Mouse (Mus musculus): ENCODE data around the gene Tbc1d10c. TPM values are rescaled to one million over a fixed set of nuclear protein-coding genes. Genes with fewer than 3 reads are reported as not detected.
A peak's percentile ranks its signal among the peaks of the same experiment; 100 is the strongest.

Tbc1d10c gene
- polyA plus RNA-seq, 1 experiment from 2014 or later: 0.43 TPM

GRCm38 (mm10) chr19:4184976-4185975 is 5.8 kb downstream of the Tbc1d10c start:
- Histone ChIP-seq H3K9ac (no peak overlapping the region), H3K27me3 (ENCODE audit: control insufficient read depth, insufficient read depth, low read length) (no peaks in the 10 kb centered on the region), H3K4me3 (replicated peaks; ENCODE audit: low read length) (no peak overlapping the region), H3K9me3 (ENCODE audit: control insufficient read depth, low read length) (no peaks in the 10 kb centered on the region), H3K36me3 (replicated peaks; ENCODE audit: control insufficient read depth, insufficient read depth) (no peaks in the 10 kb centered on the region), H3K4me2 (replicated peaks) (no peak overlapping the region), H3K4me1 (replicated peaks; ENCODE audit: control insufficient read depth, insufficient read depth, low read length) (peaks cover 7% of the 10 kb centered on the region; the same call in 1 of the 2 replicates), H3K27ac (peak overlapping the region; percentile 26; the same call in 1 of the 2 replicates)
- ATAC-seq (ENCODE audit: low FRiP score) (no peak), DNase-seq (ENCODE audit: low spot score) (no peak)
- WGBS: 60% methylated on average over 15 of the region's 15 CpGs

GRCm38 (mm10) chr19:4183689-4184088 is 7.4 kb downstream of the Tbc1d10c start:
- H3K9ac ChIP-seq: no peak overlapping the region
- peaks cover 7% of the 10 kb centered on the region; the same call in 1 of the 2 replicates for H3K4me1 ChIP-seq (replicated peaks; ENCODE audit: control insufficient read depth, insufficient read depth, low read length)
- WGBS: 55% methylated on average over 2 of the region's 2 CpGs
- H3K27ac ChIP-seq: no peak overlapping the region
- DNase-seq (ENCODE audit: low spot score): no peak
- H3K27me3 ChIP-seq (ENCODE audit: control insufficient read depth, insufficient read depth, low read length): no peaks in the 10 kb centered on the region
- no peaks in the 10 kb centered on the region for H3K9me3 ChIP-seq (ENCODE audit: control insufficient read depth, low read length)
- H3K4me3 ChIP-seq (replicated peaks; ENCODE audit: low read length): no peak overlapping the region
- H3K4me2 ChIP-seq (replicated peaks): no peak overlapping the region
- H3K36me3 ChIP-seq (replicated peaks; ENCODE audit: control insufficient read depth, insufficient read depth): no peaks in the 10 kb centered on the region
- no peak for ATAC-seq (ENCODE audit: low FRiP score)

GRCm38 (mm10) chr19:4181892-4182291 is 9.2 kb downstream of the Tbc1d10c start:
- Histone ChIP-seq H3K4me1 (replicated peaks; ENCODE audit: control insufficient read depth, insufficient read depth, low read length) (peaks cover 7% of the 10 kb centered on the region; the same call in 1 of the 2 replicates), H3K4me3 (replicated peaks; ENCODE audit: low read length) (no peak overlapping the region), H3K27me3 (ENCODE audit: control insufficient read depth, insufficient read depth, low read length) (no peaks in the 10 kb centered on the region), H3K36me3 (replicated peaks; ENCODE audit: control insufficient read depth, insufficient read depth) (no peaks in the 10 kb centered on the region), H3K9me3 (ENCODE audit: control insufficient read depth, low read length) (no peaks in the 10 kb centered on the region), H3K27ac (no peak overlapping the region), H3K9ac (no peak overlapping the region), H3K4me2 (replicated peaks) (no peak overlapping the region)
- ATAC-seq (ENCODE audit: low FRiP score) (0 out of 2 replicates have a peak, but pooled peaks have one; percentile 51), DNase-seq (ENCODE audit: low spot score) (peak; percentile 57)
- 49% methylated on average over 3 of the region's 3 CpGs for WGBS

GRCm38 (mm10) chr19:4180411-4180810 is 10.7 kb downstream of the Tbc1d10c start:
- DNase-seq (ENCODE audit: low spot score) (no peak), ATAC-seq (ENCODE audit: low FRiP score) (no peak)
- Histone ChIP-seq H3K9me3 (ENCODE audit: control insufficient read depth, low read length) (no peaks in the 10 kb centered on the region), H3K9ac (no peak overlapping the region), H3K4me3 (replicated peaks; ENCODE audit: low read length) (no peak overlapping the region), H3K4me1 (replicated peaks; ENCODE audit: control insufficient read depth, insufficient read depth, low read length) (peaks cover 7% of the 10 kb centered on the region; the same call in 1 of the 2 replicates), H3K27me3 (ENCODE audit: control insufficient read depth, insufficient read depth, low read length) (no peaks in the 10 kb centered on the region; the same call in 1 of the 2 replicates), H3K4me2 (replicated peaks) (no peak overlapping the region), H3K27ac (no peak overlapping the region), H3K36me3 (replicated peaks; ENCODE audit: control insufficient read depth, insufficient read depth) (no peaks in the 10 kb centered on the region)
- 87% methylated on average over 7 of the region's 7 CpGs for WGBS

- DNase-seq (ENCODE audit: low spot score) (no peak), ATAC-seq (ENCODE audit: low FRiP score) (0 out of 2 replicates have a peak, but pooled peaks have one; percentile 42)
- no peaks in the 10 kb centered on the region for H3K9me3 ChIP-seq (ENCODE audit: control insufficient read depth, low read length)
- no peaks in the 10 kb centered on the region; the same call in 1 of the 2 replicates for H3K4me1 ChIP-seq (replicated peaks; ENCODE audit: control insufficient read depth, insufficient read depth, low read length)
- H3K27me3 ChIP-seq (ENCODE audit: control insufficient read depth, insufficient read depth, low read length): no peaks in the 10 kb centered on the region; the same call in 1 of the 2 replicates
- WGBS: 3% methylated on average over 10 of the region's 11 CpGs
- no peak within 1 kb of the TSS for H3K27ac ChIP-seq
- H3K36me3 ChIP-seq (replicated peaks; ENCODE audit: control insufficient read depth, insufficient read depth): no peaks in the 10 kb centered on the region
- 0 out of 2 replicates have a peak within 1 kb of the TSS, but pooled peaks have one; percentile 26 for H3K9ac ChIP-seq
- no peak within 1 kb of the TSS for H3K4me3 ChIP-seq (replicated peaks; ENCODE audit: low read length)
- H3K4me2 ChIP-seq (replicated peaks): peak within 1 kb of the TSS; percentile 36
Measured at GRCm38 (mm10) chr19:4175368-4175947, 15.6 kb downstream of the Tbc1d10c start, which contains the start of gene Carns1. TSS of gene Carns1 (minus strand) at chr19:4175479.

GRCm38 (mm10) chr19:4172925-4173324 is 18.2 kb downstream of the Tbc1d10c start:
- 61% methylated on average over 11 of the region's 11 CpGs for WGBS
- peaks cover 6% of the 10 kb centered on the region for H3K4me1 ChIP-seq (replicated peaks; ENCODE audit: control insufficient read depth, insufficient read depth, low read length)
- H3K36me3 ChIP-seq (replicated peaks; ENCODE audit: control insufficient read depth, insufficient read depth): no peaks in the 10 kb centered on the region
- no peak overlapping the region for H3K4me2 ChIP-seq (replicated peaks)
- no peak for ATAC-seq (ENCODE audit: low FRiP score)
- no peak overlapping the region for H3K9ac ChIP-seq
- H3K9me3 ChIP-seq (ENCODE audit: control insufficient read depth, low read length): no peaks in the 10 kb centered on the region
- no peaks in the 10 kb centered on the region; the same call in 1 of the 2 replicates for H3K27me3 ChIP-seq (ENCODE audit: control insufficient read depth, insufficient read depth, low read length)
- DNase-seq (ENCODE audit: low spot score): no peak
- H3K27ac ChIP-seq: no peak overlapping the region
- H3K4me3 ChIP-seq (replicated peaks; ENCODE audit: low read length): no peak overlapping the region

- no peak for DNase-seq (ENCODE audit: low spot score)
- Histone ChIP-seq H3K4me1 (replicated peaks; ENCODE audit: control insufficient read depth, insufficient read depth, low read length) (peaks cover 6% of the 10 kb centered on the region), H3K9me3 (ENCODE audit: control insufficient read depth, low read length) (no peaks in the 10 kb centered on the region), H3K36me3 (replicated peaks; ENCODE audit: control insufficient read depth, insufficient read depth) (no peaks in the 10 kb centered on the region), H3K4me2 (replicated peaks) (no peak overlapping the region), H3K27me3 (ENCODE audit: control insufficient read depth, insufficient read depth, low read length) (no peaks in the 10 kb centered on the region; the same call in 1 of the 2 replicates), H3K9ac (no peak overlapping the region), H3K4me3 (replicated peaks; ENCODE audit: low read length) (no peak overlapping the region), H3K27ac (no peak overlapping the region)
- WGBS: 68% methylated on average over 13 of the region's 13 CpGs
- ATAC-seq (ENCODE audit: low FRiP score): no peak
Measured at GRCm38 (mm10) chr19:4171393-4172290, 19.4 kb downstream of the Tbc1d10c start.

GRCm38 (mm10) chr19:4170723-4171392 is 20.2 kb downstream of the Tbc1d10c start:
- Histone ChIP-seq H3K4me1 (replicated peaks; ENCODE audit: control insufficient read depth, insufficient read depth, low read length) (peaks cover 6% of the 10 kb centered on the region), H3K4me2 (replicated peaks) (no peak overlapping the region), H3K4me3 (replicated peaks; ENCODE audit: low read length) (no peak overlapping the region), H3K9me3 (ENCODE audit: control insufficient read depth, low read length) (no peaks in the 10 kb centered on the region), H3K36me3 (replicated peaks; ENCODE audit: control insufficient read depth, insufficient read depth) (no peaks in the 10 kb centered on the region), H3K27ac (no peak overlapping the region), H3K27me3 (ENCODE audit: control insufficient read depth, insufficient read depth, low read length) (no peaks in the 10 kb centered on the region; the same call in 1 of the 2 replicates), H3K9ac (no peak overlapping the region)
- ATAC-seq (ENCODE audit: low FRiP score): no peak
- WGBS: 94% methylated on average over 10 of the region's 10 CpGs
- DNase-seq (ENCODE audit: low spot score): no peak
